Mouse (Mus musculus): Measurements from ENCODE around the gene Cabp1. TPM values are rescaled to one million over a fixed set of nuclear protein-coding genes. Genes with fewer than 3 reads are reported as not detected.

The Cabp1 gene
- polyA plus RNA-seq (2017; shearing (Covaris generic)): 0.37 TPM

GRCm38 (mm10) chr5:115193669-115194625, at the start of gene Cabp1:
Gene Cabp1, minus strand, starts transcription at chr5:115194381.

GRCm38 (mm10) chr5:115235786-115236263, 41.6 kb upstream of the Cabp1 start, which contains the start of gene Pop5:
Gene Pop5, plus strand, starts transcription at chr5:115235836.

GRCm38 (mm10) chr5:115158040-115158983, 35.9 kb downstream of the Cabp1 start, which contains the start of gene Mlec:
Gene Mlec, minus strand, starts transcription at chr5:115158179.

GRCm38 (mm10) chr5:115134234-115135165, 59.7 kb downstream of the Cabp1 start, which contains the start of gene Unc119b:
Gene Unc119b, minus strand, starts transcription at chr5:115134975.

GRCm38 (mm10) chr5:115118961-115119570, 75.1 kb downstream of the Cabp1 start, which contains the start of gene Acads:
Gene Acads, minus strand, starts transcription at chr5:115119346.

Other genes with a start within 250 kb of the Cabp1 start
- 0.21 TPM for gene Hnf1a, start 223.3 kb downstream of the Cabp1 start, polyA plus RNA-seq (2017; shearing (Covaris generic))
- 3.4 TPM for gene Sppl3, start 183.2 kb downstream of the Cabp1 start, polyA plus RNA-seq (2017; shearing (Covaris generic))
- gene Gm10401, start 96.1 kb downstream of the Cabp1 start, polyA plus RNA-seq (2017; shearing (Covaris generic)): 4.1 TPM
- 43.3 TPM for gene Acads, start 75.0 kb downstream of the Cabp1 start, polyA plus RNA-seq (2017; shearing (Covaris generic))
- gene Unc119b, start 59.4 kb downstream of the Cabp1 start, polyA plus RNA-seq (2017; shearing (Covaris generic)): 26.6 TPM
- 42.7 TPM for gene Mlec, start 36.2 kb downstream of the Cabp1 start, polyA plus RNA-seq (2017; shearing (Covaris generic))
- gene Pop5, start 41.5 kb upstream of the Cabp1 start, polyA plus RNA-seq (2017; shearing (Covaris generic)): 84.8 TPM
- 16.4 TPM for gene Rnf10, start 78.5 kb upstream of the Cabp1 start, polyA plus RNA-seq (2017; shearing (Covaris generic))
- gene Coq5, start 85.3 kb upstream of the Cabp1 start, polyA plus RNA-seq (2017; shearing (Covaris generic)): 50.7 TPM
- 581 TPM for gene Dynll1, start 106.6 kb upstream of the Cabp1 start, polyA plus RNA-seq (2017; shearing (Covaris generic))
- 11.6 TPM for gene Srsf9, start 132.8 kb upstream of the Cabp1 start, polyA plus RNA-seq (2017; shearing (Covaris generic))
- gene Gatc, start 146.8 kb upstream of the Cabp1 start, polyA plus RNA-seq (2017; shearing (Covaris generic)): 18.8 TPM
- gene Triap1, start 146.8 kb upstream of the Cabp1 start, polyA plus RNA-seq (2017; shearing (Covaris generic)): 67.5 TPM
- gene Cox6a1, start 154.6 kb upstream of the Cabp1 start, polyA plus RNA-seq (2017; shearing (Covaris generic)): 572 TPM
- not detected for gene Msi1, start 235.2 kb upstream of the Cabp1 start, polyA plus RNA-seq (2017; shearing (Covaris generic))

Measured in CD4-positive, CD25-positive, alpha-beta regulatory T cell, adult 9 weeks (primary cell).